Mouse (Mus musculus): Measurements from ENCODE around the gene Parp3. TPM values are rescaled to one million over a fixed set of nuclear protein-coding genes. Genes with fewer than 3 reads are reported as not detected.

Parp3 gene
- polyA plus RNA-seq, 3 experiments from 2014 or later, result 32.4 to 68.7 (median 54.1) TPM

- no peak for ATAC-seq
Observed at GRCm38 (mm10) chr9:106456325-106457162, 20.2 kb downstream of the Parp3 start.

GRCm38 (mm10) chr9:106454888-106455681 lies 21.7 kb downstream of the Parp3 start:
- no peak for ATAC-seq

- ATAC-seq, result no peak
Observed at GRCm38 (mm10) chr9:106454071-106454761, 22.5 kb downstream of the Parp3 start.

- ATAC-seq, result peak; percentile 65
Observed at GRCm38 (mm10) chr9:106453271-106454070, 23.3 kb downstream of the Parp3 start, which contains the start of gene Pcbp4. Gene Pcbp4, plus strand, starts transcription at chr9:106453291.

GRCm38 (mm10) chr9:106452821-106453220 lies 23.9 kb downstream of the Parp3 start:
- no peak for ATAC-seq

- no peak for ATAC-seq
Observed at GRCm38 (mm10) chr9:106452351-106452750, 24.4 kb downstream of the Parp3 start.

- no peak for ATAC-seq
Observed at GRCm38 (mm10) chr9:106451899-106452298, 24.9 kb downstream of the Parp3 start.

GRCm38 (mm10) chr9:106451298-106451697 lies 25.5 kb downstream of the Parp3 start:
- ATAC-seq, result no peak

- ATAC-seq, result no peak
Observed at GRCm38 (mm10) chr9:106450661-106451060, 26.1 kb downstream of the Parp3 start.

- no peak for ATAC-seq
Observed at GRCm38 (mm10) chr9:106449947-106450346, 26.8 kb downstream of the Parp3 start.

- ATAC-seq, result peak; percentile 75
Observed at GRCm38 (mm10) chr9:106448498-106449031, 28.2 kb downstream of the Parp3 start.

GRCm38 (mm10) chr9:106447951-106448350 lies 28.8 kb downstream of the Parp3 start:
- ATAC-seq, result no peak

GRCm38 (mm10) chr9:106447348-106447747 lies 29.4 kb downstream of the Parp3 start, which contains the start of the genes Abhd14b and Abhd14a:
Gene Abhd14b, plus strand, starts transcription at chr9:106447459.
Gene Abhd14a, minus strand, starts transcription at chr9:106447678.
- ATAC-seq, result peak; percentile 74

GRCm38 (mm10) chr9:106444836-106445235 lies 31.9 kb downstream of the Parp3 start:
- no peak for ATAC-seq

- ATAC-seq, result no peak
Observed at GRCm38 (mm10) chr9:106442680-106443079, 34.1 kb downstream of the Parp3 start.

- ATAC-seq, result no peak
Observed at GRCm38 (mm10) chr9:106436566-106436965, 40.2 kb downstream of the Parp3 start.

- ATAC-seq, result no peak
Observed at GRCm38 (mm10) chr9:106433389-106433788, 43.4 kb downstream of the Parp3 start.

GRCm38 (mm10) chr9:106430015-106430264 lies 46.8 kb downstream of the Parp3 start:
- ATAC-seq, result no peak

- ATAC-seq, result peak; percentile 94
Observed at GRCm38 (mm10) chr9:106429221-106430014, 47.3 kb downstream of the Parp3 start, which contains the start of gene Rpl29. Gene Rpl29, plus strand, starts transcription at chr9:106429454.

- peak; percentile 6 for ATAC-seq
Observed at GRCm38 (mm10) chr9:106428719-106429220, 48.0 kb downstream of the Parp3 start.

GRCm38 (mm10) chr9:106421865-106422160 lies 54.9 kb downstream of the Parp3 start:
- peak; percentile 64 for ATAC-seq
